Mouse (Mus musculus) ovary, adult 18-20 months (tissue): ENCODE measurements around the gene Dtnb.
"Not testable (repeated sequence)": the region's sequence is repeated elsewhere in the genome, so short reads cannot be mapped to it uniquely, and the experiment has no call there.

ENCODE experiments used
- DNase-seq: peaks from one replicate; pipeline ENCODE4 v3.0.0; 2022; ENCODE audit warnings: low spot score, mixed read lengths

Gene Dtnb

DNA sequence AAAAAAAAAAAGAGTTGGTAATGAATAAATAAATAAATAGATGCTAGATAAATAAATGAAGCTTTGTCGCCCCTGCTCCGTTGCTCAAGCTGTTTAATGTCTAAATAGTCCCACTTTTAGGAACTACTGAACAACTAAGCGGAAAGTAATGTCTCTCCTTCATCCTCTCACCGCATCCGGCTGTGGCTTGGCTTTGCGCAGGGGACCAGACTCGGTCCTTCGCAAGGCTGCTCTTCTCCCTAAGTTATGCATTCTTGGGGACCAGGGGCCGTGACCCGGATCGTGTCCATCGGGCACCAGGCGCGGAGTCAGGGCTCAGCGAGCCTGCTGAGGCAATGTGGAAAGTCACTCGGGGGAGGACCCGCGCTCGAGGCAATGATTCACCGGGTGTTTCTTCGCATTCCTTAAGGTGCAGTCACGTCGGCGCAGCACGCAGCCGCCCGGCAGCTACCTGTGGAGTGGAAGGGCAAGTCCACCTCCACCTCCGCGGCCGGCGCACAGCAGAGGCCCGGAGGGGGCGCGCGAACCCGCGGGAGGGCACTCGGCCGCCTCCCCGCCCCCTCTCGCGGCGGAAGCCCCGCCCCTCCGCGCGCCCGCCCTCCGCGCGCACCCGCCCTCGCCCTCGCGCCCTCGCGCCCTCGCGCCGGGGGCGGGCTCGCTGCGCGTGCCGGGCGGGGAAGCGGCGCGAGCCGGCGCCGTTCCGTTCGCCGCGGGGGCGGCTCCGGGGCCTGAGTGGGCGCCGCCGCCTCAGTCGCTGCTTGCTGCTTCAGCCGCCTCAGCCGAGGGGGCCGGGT is at the start of gene Dtnb:
TSS of gene Dtnb (plus strand) at position 595 of the 794 bp plus-strand sequence.
- DNase-seq: peak; percentile 62

DNA sequence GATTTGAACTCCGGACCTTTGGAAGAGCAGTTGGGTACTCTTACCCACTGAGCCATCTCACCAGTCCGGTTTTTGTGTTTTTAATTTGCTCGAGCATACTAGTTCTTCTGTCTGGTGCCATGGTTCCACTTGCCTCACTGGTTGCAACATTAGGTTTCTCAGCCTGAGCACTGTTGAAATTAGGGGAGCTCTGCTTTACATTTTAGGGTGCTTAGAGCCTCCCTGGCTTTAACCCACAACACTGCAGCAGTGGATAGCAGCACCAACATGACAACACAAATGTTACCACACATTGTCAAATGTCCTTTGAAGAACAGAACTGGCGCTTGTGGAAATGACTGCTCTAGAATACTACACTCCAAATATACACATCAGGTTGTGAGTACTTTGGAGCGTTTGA is 46.6 kb upstream of the Dtnb start:
- no peak for DNase-seq

DNA sequence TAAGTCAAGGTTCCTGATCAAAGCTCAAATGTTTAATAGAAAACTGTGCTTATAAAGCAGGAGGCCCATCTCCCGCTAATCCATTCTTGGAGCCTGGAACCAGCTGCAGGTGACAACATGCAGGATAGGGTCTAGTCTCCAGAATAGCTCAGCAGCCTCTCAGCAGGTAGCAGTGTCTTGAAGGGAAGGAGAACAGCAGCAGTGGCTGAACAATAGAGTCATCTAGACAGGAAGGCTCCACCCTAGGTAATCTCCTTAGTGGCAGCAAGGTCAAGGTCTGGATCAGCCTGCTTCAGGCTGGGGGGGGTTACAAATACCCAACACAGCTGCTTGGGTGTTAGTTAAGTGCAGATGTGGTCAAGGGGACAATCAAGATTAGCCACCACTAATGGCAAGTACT is 36.7 kb upstream of the Dtnb start:
- DNase-seq: not testable (repeated sequence)

DNA sequence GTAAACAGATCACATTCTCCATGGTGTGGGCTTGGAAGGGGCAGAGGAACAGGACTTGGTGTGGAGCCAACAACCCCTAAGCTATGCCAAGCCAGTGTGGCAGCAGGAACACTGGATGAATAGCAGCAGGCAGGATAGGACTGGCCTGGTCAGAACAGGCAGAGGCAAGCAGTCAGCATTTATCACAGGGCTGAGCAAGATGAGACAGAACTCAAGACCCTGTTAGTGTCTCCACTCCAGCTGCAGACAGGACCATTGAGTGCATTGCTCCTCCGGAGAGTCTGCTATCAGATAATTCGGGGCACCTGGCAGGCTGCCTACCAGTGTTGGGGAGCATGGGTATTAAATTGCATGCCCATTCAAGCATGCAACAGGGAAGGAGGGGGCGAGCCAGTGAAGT is 34.6 kb upstream of the Dtnb start:
- DNase-seq: no peak

- DNase-seq: no peak
These were observed 34.1 kb upstream of the Dtnb start for GRCm38 (mm10) chr12:3538036-3538435.

DNA sequence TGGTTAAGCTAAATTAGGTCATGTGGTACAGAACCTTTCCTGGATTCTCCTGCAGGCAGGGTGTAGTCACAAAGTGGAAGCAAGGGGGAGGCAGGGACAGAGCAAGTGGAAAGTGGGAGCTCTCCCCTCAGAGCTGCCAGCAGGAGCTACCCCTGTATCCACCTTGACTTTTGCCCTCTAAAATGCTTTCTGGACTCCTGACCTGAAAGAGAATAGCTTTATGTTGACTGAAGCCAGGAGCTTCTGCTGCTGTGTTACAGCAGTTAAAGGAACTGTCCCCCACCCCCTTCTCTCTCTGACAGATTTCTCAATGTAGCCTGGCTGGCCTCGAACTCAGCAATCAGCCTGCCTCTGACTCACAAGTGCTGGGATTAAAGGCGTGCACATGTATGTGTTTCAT is 32.6 kb upstream of the Dtnb start:
- no peak for DNase-seq

- DNase-seq: no peak
These were observed 31.3 kb upstream of the Dtnb start for GRCm38 (mm10) chr12:3540871-3541270.

GRCm38 (mm10) chr12:3545451-3545850 is 26.7 kb upstream of the Dtnb start:
- no peak for DNase-seq

- no peak for DNase-seq
These were observed 26.0 kb upstream of the Dtnb start for GRCm38 (mm10) chr12:3546121-3546658.

DNA sequence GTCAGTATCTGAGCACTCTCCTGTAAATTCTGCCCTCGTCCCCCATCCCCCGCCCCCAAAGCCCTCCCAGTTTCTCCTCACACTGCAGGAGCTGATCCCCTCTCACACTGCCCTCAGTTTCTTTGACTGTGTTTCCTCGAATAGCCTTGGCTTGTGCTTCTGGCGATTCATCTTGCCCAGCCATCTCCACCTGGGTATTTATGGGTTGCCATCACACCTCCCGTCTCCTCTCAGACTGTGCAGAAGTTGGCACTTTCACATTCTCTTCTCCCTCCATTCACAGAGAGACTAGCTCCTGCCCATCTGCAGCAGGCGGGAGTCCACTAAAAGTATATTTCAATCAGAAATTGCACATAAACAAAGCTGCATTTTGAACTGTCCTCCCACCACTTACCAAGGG is 25.4 kb upstream of the Dtnb start:
- DNase-seq: no peak

GRCm38 (mm10) chr12:3547506-3547905 is 24.7 kb upstream of the Dtnb start:
- no peak for DNase-seq

- DNase-seq: no peak
These were observed 24.3 kb upstream of the Dtnb start for GRCm38 (mm10) chr12:3547911-3548310.

- no peak for DNase-seq
These were observed 23.5 kb upstream of the Dtnb start for GRCm38 (mm10) chr12:3548582-3549211.

GRCm38 (mm10) chr12:3550280-3550679 is 21.9 kb upstream of the Dtnb start:
- DNase-seq: no peak

GRCm38 (mm10) chr12:3557414-3558319 is 14.5 kb upstream of the Dtnb start:
- DNase-seq: no peak

- peak; percentile 34 for DNase-seq
These were observed 11.6 kb upstream of the Dtnb start for GRCm38 (mm10) chr12:3560596-3560995.

- no peak for DNase-seq
These were observed 11.1 kb upstream of the Dtnb start for GRCm38 (mm10) chr12:3561032-3561431.

DNA sequence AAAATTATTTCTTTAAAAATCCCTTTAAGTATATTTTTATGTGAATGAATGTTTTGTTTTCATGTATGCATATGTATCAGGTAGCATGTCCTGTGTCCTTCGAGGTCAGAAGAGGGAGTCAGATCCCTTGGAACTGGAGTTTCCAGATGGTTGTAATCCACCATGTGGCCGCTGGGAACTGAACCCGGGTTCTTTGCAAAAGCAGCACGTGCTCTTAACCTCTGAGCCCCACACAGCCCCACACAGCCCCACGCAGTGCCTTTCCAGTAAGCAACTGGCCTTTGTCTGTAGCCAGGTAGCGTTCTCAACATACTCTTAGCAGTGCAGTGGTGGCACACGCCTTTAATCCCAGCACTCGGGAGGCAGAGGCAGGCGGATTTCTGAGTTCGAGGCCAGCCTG is 9.4 kb upstream of the Dtnb start:
- no peak for DNase-seq

- no peak for DNase-seq
These were observed 8.5 kb upstream of the Dtnb start for GRCm38 (mm10) chr12:3563659-3564058.

GRCm38 (mm10) chr12:3568461-3568991 is 3.7 kb upstream of the Dtnb start:
- DNase-seq: peak; percentile 73

GRCm38 (mm10) chr12:3570711-3571400 is 1.3 kb upstream of the Dtnb start:
- DNase-seq: no peak
